Mouse (Mus musculus): ENCODE results near the gene Tor1b. TPM values are rescaled to one million over a fixed set of nuclear protein-coding genes. Genes with fewer than 3 reads are reported as not detected.

Gene Tor1b
- total RNA-seq, 2 experiments from 2014 or later: 31.6 to 34.6 TPM

DNA sequence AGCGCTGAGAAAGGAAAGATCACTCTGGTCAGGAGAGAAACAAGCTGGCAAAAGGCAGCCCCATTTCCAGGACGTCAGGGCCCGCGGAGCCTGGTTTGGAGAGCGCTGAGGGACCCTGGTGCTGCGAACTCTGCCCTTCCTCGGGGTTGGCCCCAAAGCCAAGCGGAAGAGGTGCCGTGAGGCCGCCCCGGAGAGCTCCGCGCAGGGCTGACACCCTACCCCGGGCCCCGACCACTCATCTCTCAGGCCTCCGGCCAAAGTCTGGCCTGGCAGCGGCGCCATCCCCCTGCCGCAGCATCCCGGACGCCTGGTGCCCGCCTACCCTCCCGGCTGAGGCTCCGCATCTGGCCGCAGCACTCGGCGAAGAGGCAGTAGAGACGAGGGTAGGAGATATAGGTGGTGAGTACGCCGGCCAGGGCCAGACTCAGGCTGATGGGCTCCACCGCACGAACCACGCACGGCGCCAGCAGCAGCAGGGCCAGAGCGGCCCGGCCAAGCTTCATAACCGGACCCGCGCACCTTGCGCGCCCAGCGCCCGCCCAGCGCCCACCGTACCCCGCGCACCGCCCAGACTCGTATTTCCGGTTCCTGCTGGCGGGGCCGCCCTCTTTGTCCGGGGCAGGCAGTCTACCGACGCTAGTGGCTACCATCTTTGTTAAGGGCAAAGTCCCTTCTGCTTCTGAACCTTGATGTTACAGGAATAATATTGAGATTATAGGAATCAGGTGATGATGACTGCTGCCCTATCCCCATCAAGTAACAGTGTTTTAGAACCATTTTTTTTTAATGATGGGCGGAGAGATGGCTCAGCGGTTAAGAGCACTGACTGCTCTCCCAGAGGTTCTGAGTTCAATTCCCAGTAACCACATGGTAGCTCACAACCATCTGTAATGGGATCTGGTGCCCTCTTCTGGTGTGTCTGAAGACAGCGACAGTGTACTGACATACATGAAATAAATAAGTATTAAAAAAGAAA is 14.9 kb downstream of the Tor1b start, which contains the start of gene Tor1a:
Gene Tor1a (minus strand): TSS at position 582 of the 976 bp plus-strand sequence.
- intact Hi-C loops (cut with DNase I): no loop called here
- peak; percentile 91 to 92 for DNase-seq (ENCODE audit: low spot score in 2 of 2)

DNA sequence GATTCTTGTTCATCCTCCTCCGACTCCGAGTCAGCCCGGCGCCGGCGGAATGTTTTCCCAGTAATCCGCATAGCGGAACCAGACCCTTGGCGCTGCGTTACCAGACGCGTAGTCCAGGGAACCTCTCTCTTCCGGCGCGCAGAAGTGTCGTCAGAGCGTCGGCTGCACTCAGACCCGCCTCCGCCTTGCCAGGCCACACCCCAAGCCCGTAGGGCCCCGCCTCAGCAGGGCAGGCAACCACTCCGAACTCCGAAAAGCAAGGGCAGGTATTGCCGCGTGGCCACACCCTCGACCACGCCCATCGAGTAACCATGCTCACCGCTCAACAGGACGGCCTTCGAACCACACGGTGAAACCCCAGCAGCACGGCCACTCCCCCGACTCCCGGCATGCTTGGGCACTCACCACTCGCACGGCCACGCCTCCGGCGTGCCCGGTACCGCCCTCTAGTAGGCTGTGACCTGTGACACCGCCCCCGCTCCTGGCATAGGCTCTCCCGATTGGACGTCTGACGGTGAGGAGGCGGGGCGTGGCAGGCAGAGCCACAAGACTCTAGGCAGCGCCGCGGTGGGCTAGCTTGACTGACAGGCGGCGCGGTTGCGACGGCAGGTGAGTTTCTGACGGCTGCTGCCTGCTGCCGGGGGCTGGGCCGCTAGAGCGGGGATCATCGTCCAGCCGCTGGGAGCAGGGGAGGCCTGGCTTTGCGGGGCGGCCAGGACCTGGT is 29.2 kb downstream of the Tor1b start, which contains the start of the genes BC005624 and Usp20:
Gene BC005624 (minus strand): TSS at position 412 of the 724 bp plus-strand sequence.
Gene Usp20 (plus strand): TSS at position 490 of the 724 bp plus-strand sequence.
- intact Hi-C loops (cut with DNase I): no loop called here
- peak; percentile 99 to 100 for DNase-seq (ENCODE audit: low spot score in 2 of 2)

DNA sequence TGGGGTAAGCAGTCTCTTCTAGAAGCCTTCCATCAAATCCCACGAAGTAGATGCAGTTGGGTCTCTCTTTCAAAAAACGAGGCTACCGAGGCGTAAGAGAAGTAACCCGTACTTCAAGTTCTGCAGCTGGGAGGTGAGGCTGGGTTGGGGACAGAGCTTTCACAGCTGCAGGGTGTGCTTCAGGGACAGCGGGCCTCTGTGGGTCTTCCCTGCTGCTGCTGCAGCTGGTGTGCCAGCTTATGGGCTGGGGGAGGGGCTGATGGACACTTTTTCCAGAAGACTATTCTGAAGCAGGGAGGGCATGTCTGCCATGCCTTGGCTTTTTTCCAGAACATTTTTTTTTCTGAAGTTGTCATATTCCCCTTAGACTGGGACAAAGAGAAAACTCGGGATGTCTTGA is 30.3 kb downstream of the Tor1b start:
- peak in 1 of 2 experiments; percentile 42 for DNase-seq (ENCODE audit: low spot score in 2 of 2)
- intact Hi-C loops (cut with DNase I): no loop called here

DNA sequence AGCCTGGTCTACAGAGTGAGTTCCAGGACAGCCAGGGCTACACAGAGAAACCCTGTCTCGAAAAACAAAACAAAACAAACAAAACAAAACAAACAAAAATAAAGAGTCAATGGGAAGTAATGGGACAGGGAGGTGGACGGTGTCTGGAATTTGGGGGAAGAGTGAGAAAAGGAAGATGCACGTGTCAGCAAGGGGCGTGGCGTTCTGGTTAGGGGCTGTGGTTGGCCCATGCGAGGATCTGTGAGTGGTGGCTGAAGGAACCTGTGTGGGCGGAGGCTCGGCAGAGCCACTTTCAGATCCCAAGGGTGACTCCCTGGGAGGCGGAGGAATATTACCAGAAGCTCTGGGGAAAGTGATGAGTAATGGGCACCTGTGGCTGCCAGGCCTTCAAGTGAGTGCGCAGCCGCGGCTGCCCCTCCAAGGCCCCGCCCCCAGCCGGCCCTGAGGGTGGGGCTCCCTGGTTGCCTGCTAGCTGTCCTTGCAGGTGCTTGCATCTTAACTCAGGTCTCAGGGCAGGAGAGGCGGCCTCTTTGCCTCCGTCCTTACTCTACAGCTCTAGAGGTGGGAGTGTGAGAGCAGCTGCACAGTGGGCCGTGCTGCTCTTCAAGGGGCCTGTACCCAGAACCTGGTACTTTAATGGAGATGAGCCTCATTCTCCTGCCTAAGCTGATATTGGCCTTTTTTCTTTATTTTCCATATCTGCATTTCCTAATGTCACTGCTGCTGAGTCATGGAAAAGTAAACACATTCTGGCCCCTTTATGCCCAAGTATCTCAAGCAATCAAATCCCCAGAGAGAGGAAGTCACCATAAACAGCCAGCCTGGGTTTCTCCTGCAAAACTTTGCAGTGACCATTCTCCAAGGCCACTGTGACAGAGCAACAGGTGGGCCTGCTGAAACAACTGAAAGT is 32.6 kb downstream of the Tor1b start:
- peak in 1 of 2 experiments; percentile 26 for DNase-seq (ENCODE audit: low spot score in 2 of 2)
- intact Hi-C loops (cut with DNase I): no loop called here

DNA sequence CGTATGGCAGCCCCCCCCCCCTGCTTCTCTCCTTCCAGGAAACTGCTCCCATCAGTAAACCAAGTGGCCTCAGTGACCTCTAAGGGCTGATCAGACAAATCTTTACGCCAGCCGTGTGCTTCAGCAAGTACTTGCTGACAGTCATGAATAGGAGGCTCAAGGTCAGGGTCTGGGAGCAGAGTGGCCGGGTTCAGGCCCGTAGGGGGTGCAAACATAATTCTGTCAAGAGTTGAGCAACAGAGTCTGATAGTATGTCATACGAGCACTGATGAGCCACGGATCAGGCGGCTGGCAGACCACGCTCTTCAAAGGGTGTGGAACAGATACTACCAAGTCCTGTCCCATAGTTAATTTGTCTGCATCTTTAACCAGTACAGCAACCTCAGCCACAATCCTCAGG is 37.5 kb downstream of the Tor1b start:
- intact Hi-C loops (cut with DNase I): no loop called here
- DNase-seq (ENCODE audit: low spot score in 2 of 2): no peak

DNA sequence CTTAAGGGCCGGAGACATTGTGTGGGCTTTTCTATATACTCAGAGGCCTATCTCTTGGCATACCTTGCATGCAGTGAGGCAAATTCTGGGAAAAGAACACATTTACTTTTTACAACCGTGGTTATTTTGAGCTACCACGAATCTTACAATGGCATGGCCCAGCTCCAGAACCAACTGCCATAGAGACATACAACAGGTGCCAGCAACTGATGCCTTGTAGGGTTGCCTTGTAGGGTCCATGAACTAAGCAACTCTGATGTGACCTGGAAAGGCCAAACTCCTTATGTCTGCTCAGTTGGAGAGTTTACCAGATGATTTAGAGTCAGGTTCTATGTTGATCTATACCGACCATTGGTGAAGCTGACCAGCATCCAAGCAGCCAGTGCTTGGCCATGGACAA is 42.1 kb downstream of the Tor1b start:
- no peak for DNase-seq (ENCODE audit: low spot score in 2 of 2)
- intact Hi-C loops (cut with DNase I): no loop called here

DNA sequence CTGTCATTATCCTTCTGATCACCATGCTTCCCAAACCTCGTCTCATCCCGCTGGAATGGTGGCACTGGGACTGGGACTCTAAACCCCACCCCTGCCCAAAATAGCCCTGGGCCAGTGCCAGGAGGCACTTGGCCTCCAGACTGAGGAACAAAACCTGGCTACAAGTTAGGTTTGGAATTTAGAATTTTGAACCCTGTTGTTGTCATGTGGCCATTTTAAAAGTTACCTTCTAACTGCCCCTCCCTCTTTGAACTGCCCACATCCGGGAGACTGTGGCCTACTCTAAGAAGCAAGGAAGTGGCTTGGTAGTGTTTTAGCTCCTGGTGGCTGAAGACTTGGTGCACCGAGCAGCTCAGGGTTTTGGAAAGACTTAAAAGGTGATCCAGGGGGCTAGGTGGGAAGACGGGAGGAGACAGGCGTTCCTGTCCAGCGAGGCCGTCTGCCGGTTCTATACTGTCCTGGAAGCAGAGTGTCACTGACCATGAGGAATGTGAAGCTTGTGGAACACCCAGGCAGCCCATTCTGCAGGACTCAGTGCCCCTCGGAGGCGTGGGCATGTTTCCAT is 42.8 kb downstream of the Tor1b start:
- intact Hi-C loops (cut with DNase I): no loop called here
- no peak for DNase-seq (ENCODE audit: low spot score in 2 of 2)

DNA sequence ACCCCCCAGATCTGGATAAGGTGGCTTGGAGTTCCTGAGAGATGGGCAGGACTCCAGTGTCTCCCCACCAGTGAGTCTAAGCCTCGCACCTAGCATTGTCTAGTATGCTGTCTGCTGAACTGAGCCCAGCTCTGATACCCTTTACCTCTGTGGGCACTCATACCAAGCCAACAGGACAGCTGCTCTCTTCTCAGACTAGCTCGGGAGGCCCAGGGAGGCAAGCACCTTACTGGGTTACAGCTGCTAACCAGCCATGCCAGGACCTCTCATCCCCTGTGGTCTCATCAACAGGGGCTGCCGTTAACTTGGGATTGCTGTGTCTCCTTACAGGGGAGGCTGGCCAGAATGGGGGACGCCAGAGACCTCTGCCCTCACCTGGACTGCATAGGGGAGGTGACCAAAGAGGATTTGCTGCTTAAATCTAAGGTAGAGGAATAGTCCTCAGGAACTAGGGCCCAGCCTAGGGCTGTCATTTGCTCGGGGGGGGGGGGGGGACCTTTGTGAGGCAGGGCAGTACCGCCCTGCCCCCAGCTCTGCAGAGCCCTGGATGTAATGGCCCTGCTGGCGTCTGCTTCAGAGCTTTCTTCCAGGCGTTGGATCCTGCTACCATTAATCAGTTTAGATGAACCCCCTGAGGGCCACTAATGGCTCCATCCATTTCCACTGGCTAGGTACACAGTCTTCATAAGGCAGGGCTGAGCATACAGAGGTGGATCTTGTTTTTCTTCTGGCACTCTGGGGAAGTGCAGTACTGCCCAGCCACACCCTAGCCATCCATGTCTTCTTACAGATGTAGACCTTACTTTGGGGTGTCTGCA is 45.9 kb downstream of the Tor1b start:
- no peak for DNase-seq (ENCODE audit: low spot score in 2 of 2)
- intact Hi-C loops (cut with DNase I): no loop called here

DNA sequence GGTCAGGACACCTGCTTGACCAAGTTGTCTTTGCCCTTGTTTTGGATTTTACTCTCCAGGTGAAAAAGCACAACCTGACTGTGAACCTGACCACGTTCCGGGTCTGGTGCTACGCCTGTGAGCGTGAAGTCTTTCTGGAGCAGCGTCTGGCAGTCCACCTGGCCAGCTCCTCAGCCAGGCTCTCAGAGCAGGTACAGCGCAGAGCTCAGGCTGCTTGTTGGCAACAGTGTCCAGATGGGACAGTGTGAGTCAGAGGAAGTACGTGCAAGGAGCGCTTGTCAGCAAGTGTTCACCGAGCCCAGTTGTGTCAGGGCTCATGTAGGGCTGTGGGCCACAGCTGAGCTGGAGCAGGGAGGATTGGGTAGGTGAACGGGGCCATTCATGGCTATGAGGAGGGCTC is 50.1 kb downstream of the Tor1b start:
- intact Hi-C loops (cut with DNase I): no loop called here
- no peak for DNase-seq (ENCODE audit: low spot score in 2 of 2)

DNA sequence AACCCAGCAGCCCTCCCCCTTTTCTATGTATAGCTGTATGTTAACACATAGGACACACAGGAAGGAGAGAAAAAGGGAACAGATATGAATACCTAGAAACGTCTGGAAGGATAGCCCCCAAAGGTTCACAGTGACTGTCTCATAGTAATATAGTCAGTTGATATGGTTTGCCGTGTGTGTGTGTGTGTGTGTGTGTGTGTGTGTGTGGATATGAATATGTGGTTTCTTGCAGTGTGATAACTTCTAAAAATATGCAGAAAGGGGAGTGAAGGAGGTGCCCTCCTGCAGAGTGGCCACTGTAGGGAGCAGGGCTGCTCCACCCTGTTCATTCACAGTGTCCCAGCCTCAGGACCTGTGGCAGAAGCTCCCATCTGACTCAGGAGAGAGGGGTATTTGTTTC is 52.7 kb downstream of the Tor1b start:
- no peak for DNase-seq (ENCODE audit: low spot score in 2 of 2)
- intact Hi-C loops (cut with DNase I): no loop called here

DNA sequence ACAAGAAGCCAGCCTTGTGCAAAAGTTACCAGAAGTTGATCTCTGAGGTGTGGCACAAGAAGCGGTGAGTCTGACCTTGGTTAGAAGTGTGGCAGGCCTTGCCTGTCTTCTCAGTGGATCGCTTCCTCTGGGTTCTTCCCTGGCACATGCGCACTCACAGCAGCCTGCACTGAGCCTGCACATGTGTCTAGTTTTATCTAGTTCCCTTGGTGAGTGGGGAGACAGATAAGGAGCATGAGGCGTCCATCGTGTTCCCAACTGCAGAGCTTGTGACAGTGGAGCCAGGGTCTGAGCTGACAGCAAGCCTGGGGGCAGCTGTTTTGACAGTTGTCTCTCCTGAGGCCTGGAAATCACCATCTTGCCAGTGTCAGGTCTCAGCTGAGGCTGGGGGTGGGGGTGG is 53.7 kb downstream of the Tor1b start:
- intact Hi-C loops (cut with DNase I): no loop called here
- DNase-seq (ENCODE audit: low spot score in 2 of 2): no peak

DNA sequence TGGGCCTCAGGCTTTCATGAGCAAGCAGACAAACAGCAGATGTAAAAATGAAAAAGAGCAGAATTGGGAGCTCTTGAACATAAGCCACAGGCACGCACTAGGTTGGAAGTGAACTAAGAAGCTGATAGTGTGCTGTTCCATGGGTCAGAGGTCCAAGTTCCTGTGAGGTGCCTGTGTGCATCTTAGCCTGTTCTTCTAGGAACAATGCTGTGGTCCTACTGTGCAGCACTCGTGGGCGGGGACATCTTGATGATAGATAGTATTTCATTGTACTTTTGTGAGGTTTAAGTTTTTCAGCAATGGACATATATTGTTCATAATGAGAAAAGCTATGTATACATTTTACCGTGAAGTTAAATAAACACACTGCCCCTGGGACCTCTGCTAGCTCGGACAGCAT is 54.4 kb downstream of the Tor1b start:
- intact Hi-C loops (cut with DNase I): no loop called here
- no peak for DNase-seq (ENCODE audit: low spot score in 2 of 2)

Other genes with a start within 250 kb of the Tor1b start
- 1 to 10 TPM; 2.4 to 3.6 TPM for gene 1700001O22Rik, start 149.3 kb upstream of the Tor1b start, total RNA-seq (2021)
- 10 to 100 TPM; 39.6 to 40.7 TPM for gene Ntmt1, start 145.1 kb upstream of the Tor1b start, total RNA-seq (2021)
- 10 to 100 TPM; 30.7 to 35.9 TPM for gene Asb6, start 122.6 kb upstream of the Tor1b start, total RNA-seq (2021)
- 1 to 10 TPM; 2.3 to 3.3 TPM for gene Prrx2, start 118.0 kb upstream of the Tor1b start, total RNA-seq (2021)
- 1 to 10 TPM; 3.8 to 4.9 TPM for gene Ptges, start 23.1 kb upstream of the Tor1b start, total RNA-seq (2021)
- gene Tor1a, start 15.0 kb downstream of the Tor1b start, total RNA-seq (2021): 10 to 100 TPM; 42.6 to 45.7 TPM
- gene BC005624, start 29.2 kb downstream of the Tor1b start, total RNA-seq (2021): 10 to 100 TPM; 56.9 TPM
- gene Usp20, start 29.3 kb downstream of the Tor1b start, total RNA-seq (2021): 10 to 100 TPM; 60.5 to 66.1 TPM
- 10 to 100 TPM; 73.0 to 74.2 TPM for gene Fnbp1, start 189.0 kb downstream of the Tor1b start, total RNA-seq (2021)
- 10 to 100 TPM; 51.1 to 52.3 TPM for gene Gpr107, start 199.4 kb downstream of the Tor1b start, total RNA-seq (2021)